Mouse (Mus musculus) liver, embryonic 14.5 days (tissue): Measurements from ENCODE around the gene Ndufaf8.

ENCODE experiments used
- CTCF ChIP-seq: IDR thresholded peaks from 2 replicates; pipeline ENCODE4 v1.5.1; 2016; ENCODE audit warnings: antibody characterized with exemption, low read depth, control low read depth
- EP300 ChIP-seq: IDR thresholded peaks from 2 replicates; pipeline ENCODE4 v1.6.1; 2016; ENCODE audit warnings: antibody characterized with exemption, low read depth

- 0 out of 2 replicates have a peak, but pooled peaks have one; percentile 37 for TF ChIP-seq CTCF
- TF ChIP-seq EP300: no peak
Measured at GRCm38 (mm10) chr11:120092817-120093591, 5.7 kb upstream of the Ndufaf8 start.
